Mouse (Mus musculus): ENCODE data around the gene Lgmn.

DNA sequence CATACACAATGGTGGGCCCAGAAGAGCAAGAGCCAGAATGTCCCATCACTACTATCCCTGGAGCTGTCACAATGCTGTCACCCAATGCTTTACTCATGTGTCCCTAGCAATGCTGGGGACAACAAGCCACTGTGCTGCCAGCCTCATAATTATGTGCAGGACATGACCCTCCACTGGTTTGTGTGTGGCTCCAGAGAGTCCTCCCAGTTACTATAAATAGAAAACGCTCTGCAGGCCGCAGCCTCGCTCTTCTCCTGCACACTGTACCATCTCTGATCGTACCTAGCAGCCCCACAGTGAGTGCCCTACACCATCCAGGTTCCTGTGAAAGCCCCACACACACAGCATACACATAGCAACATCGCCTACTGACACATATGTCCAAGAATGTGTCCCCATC, 1.7 kb downstream of the Lgmn start:
- no peak for TF ChIP-seq CTCF (IDR thresholded peaks at IDR 0.05; ENCODE audit: low read depth)
- TF ChIP-seq EP300 (IDR thresholded peaks at IDR 0.05; ENCODE audit: low read depth): no peak

All from liver, embryonic 14.5 days (tissue).